In the genomic region with DNA sequence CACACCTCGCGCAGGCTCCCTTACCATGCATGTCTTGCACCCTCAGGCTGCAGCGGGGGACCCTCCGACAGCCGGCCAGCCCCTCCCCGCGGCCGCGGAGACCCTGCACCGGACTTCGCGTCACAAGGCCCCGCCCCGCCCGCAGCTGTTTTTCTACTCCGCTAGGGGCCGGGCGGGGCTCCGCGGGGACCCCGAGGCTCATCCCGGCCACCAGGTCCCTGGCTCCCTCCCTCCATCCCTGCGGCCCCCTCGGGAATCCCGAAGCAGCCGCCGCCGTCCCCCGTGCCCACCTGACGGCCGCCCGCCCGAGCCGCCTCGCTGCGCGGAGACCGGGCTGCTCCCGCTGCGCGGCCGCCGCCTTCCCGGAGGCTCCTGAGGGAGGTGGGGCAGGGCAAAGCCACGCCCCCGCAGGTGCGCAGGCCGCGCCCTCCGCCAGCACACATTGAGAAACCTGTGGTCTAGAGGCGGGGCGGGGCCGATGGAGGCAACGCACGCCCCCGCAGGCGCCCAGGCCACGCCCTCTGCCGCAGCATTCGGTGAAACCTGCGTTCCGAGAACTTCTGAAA, we compare ENCODE assay signal across 8 mouse cellular contexts. TPM values are rescaled to one million over a fixed set of nuclear protein-coding genes. Genes with fewer than 3 reads are reported as not detected.
A peak's percentile ranks its signal among the peaks of the same experiment; 100 is the strongest.
DNase-seq lines count a peak whose midpoint lies in the region; ATAC-seq and TF ChIP-seq lines count a peak whose summit lies in the region.

Klc3 (minus strand) TSS at position 374 of the 566 bp plus-strand sequence.

- TF ChIP-seq EP300 in ES-Bruce4 (IDR thresholded peaks at IDR 0.05; ENCODE audit: insufficient read depth, low read depth, low read length): no peak

- H3K4me3 ChIP-seq in ES-Bruce4 (ENCODE audit: low read depth, low read length): peak within 1 kb of the TSS; percentile 92
- H3K4me3 ChIP-seq in bone marrow, adult 2 months (replicated peaks; ENCODE audit: control insufficient read depth, low read depth, low read length): peak within 1 kb of the TSS; percentile 0
- peak within 1 kb of the TSS; percentile 64 for H3K4me3 ChIP-seq in heart, embryonic 12.5 days

- peak; percentile 82 for ATAC-seq in heart, embryonic 12.5 days (ENCODE audit: insufficient number of reproducible peaks, low FRiP score)
- ATAC-seq in megakaryocyte, adult 5-6 weeks (ENCODE audit: poor library complexity, severe bottlenecking): peak; percentile 83

- peak within 1 kb of the TSS; percentile 68 for H3K9ac ChIP-seq in ES-Bruce4 (ENCODE audit: low read depth, poor library complexity, severe bottlenecking)
- H3K9ac ChIP-seq in heart, embryonic 12.5 days: peak within 1 kb of the TSS; percentile 72

- no peak within 1 kb of the TSS for H3K27ac ChIP-seq in ES-Bruce4 (ENCODE audit: insufficient read depth, low read length)
- H3K27ac ChIP-seq in bone marrow, adult 2 months (ENCODE audit: control insufficient read depth, insufficient read depth, low read depth, low read length, poor library complexity): no peak within 1 kb of the TSS
- no peak within 1 kb of the TSS for H3K27ac ChIP-seq in heart, embryonic 12.5 days (ENCODE audit: poor library complexity, severe bottlenecking)

- peak; percentile 84 for DNase-seq in kidney, postnatal 10 days
- peak; percentile 54 for DNase-seq in spleen, adult 12 weeks (ENCODE audit: low spot score)
- DNase-seq in frontal cortex, postnatal 14 days (ENCODE audit: low spot score in 2 of 2): no peak
- DNase-seq in layer of hippocampus, postnatal 25 days (ENCODE audit: extremely low spot score in 1 of 2, low spot score in 1 of 2): no peak

- peak within 1 kb of the TSS; percentile 97 for H3K4me2 ChIP-seq in heart, embryonic 12.5 days

- no peaks in the 10 kb centered on the region for H3K4me1 ChIP-seq in ES-Bruce4 (ENCODE audit: control insufficient read depth, insufficient read depth, low read length)
- no peaks in the 10 kb centered on the region; the same call in 1 of the 2 replicates for H3K4me1 ChIP-seq in bone marrow, adult 2 months (ENCODE audit: control insufficient read depth, insufficient read depth, low read length)
- H3K4me1 ChIP-seq in heart, embryonic 12.5 days (replicated peaks): peaks cover 22% of the 10 kb centered on the region

- no peaks in the 10 kb centered on the region for H3K36me3 ChIP-seq in ES-Bruce4 (ENCODE audit: control insufficient read depth, insufficient read depth, low read length, poor library complexity, severe bottlenecking)
- H3K36me3 ChIP-seq in heart, embryonic 12.5 days: no peaks in the 10 kb centered on the region

- TF ChIP-seq POLR2A in ES-Bruce4 (IDR thresholded peaks at IDR 0.05; ENCODE audit: insufficient read depth, low read length): no peak
- no peak for TF ChIP-seq POLR2A in bone marrow, adult 2 months (IDR thresholded peaks at IDR 0.05; ENCODE audit: borderline replicate concordance, control insufficient read depth, low read depth, low read length)

- no peaks in the 10 kb centered on the region for H3K27me3 ChIP-seq in ES-Bruce4 (ENCODE audit: control insufficient read depth, insufficient read depth, low read length, poor library complexity, severe bottlenecking)
- H3K27me3 ChIP-seq in heart, embryonic 12.5 days (replicated peaks): peaks cover 62% of the 10 kb centered on the region

- H3K9me3 ChIP-seq in ES-Bruce4 (replicated peaks; ENCODE audit: control insufficient read depth, insufficient read depth, low read length, poor library complexity, severe bottlenecking): no peaks in the 10 kb centered on the region; the same call in 1 of the 2 replicates
- peaks cover 8% of the 10 kb centered on the region; the same call in 1 of the 2 replicates for H3K9me3 ChIP-seq in heart, embryonic 12.5 days (replicated peaks)

- no peak for TF ChIP-seq CTCF in ES-Bruce4 (IDR thresholded peaks at IDR 0.05; ENCODE audit: low read depth, low read length)
- TF ChIP-seq CTCF in bone marrow, adult 2 months (IDR thresholded peaks at IDR 0.05; ENCODE audit: control insufficient read depth, insufficient read depth, low read length): no peak

- 1% methylated on average over 62 of the region's 62 CpGs for WGBS in bone marrow, adult 2 months
- WGBS in heart, embryonic 12.5 days: under 1% methylated on average over 62 of the region's 62 CpGs

RNA-seq across cellular contexts. Expression of gene Klc3, which starts in this region (rescaled TPM):
- polyA plus RNA-seq in ES-Bruce4 (2011; ENCODE audit: insufficient read depth, insufficient read length, low read depth, missing spikeins): 17.6 and 18.7 TPM in 2 replicates
- polyA plus RNA-seq in bone marrow, adult 2 months (2011; ENCODE audit: insufficient read depth, insufficient read length, low replicate concordance, missing spikeins): 1.6 and 1.9 TPM in 2 replicates
- 4.2 and 4.6 TPM in 2 replicates for polyA plus RNA-seq in heart, embryonic 12.5 days (2016; fragmentation: Nextera tagmentation; extraction: Ambion mirVana)
- total RNA-seq in megakaryocyte, adult 5-6 weeks (2015): 0.09 TPM in 1 of 2 replicates, not detected in the other
- total RNA-seq in megakaryocyte, adult 5-6 weeks (2017): not detected in 2 replicates
- total RNA-seq in layer of hippocampus, postnatal 25 days (2021): 1 to 10 TPM; 2.2 to 3.4 TPM

Comparison
In these comparisons a context has a peak if more than half of its experiments do, and no peak if none do; other contexts are left out.
1. Peak in ATAC-seq in megakaryocyte, adult 5-6 weeks; RNA of the gene not detected or under 1 TPM.
2. H3K4me3 ChIP-seq: peak in every context shown above with its lines; median percentile 92 in ES-Bruce4; 64 in heart, embryonic 12.5 days; 0 in bone marrow, adult 2 months.
3. DNase-seq: peak in kidney, postnatal 10 days (single experiment) and spleen, adult 12 weeks (single experiment); none in frontal cortex, postnatal 14 days (0 of 2) and layer of hippocampus, postnatal 25 days (0 of 2).